Mouse (Mus musculus) stomach, embryonic 14.5 days (tissue): ENCODE data around the gene Cox6a2. TPM values are rescaled to one million over a fixed set of nuclear protein-coding genes. Genes with fewer than 3 reads are reported as not detected.

ENCODE experiments used
- ATAC-seq: fragments of 200-750 bp; cut with Nextera tagmentation; 2 replicates; pipeline ENCODE4 v1.8.0; 2017; ENCODE audit warnings: low read depth, moderate TSS enrichment; ENCODE audit not compliant: insufficient number of reproducible peaks, insufficient read depth, low FRiP score
- H3K27ac ChIP-seq: fragments of 300-500 bp; sonication (generic); 2 replicates; pipeline ENCODE4 v1.5.1; 2014; ENCODE audit warnings: mild to moderate bottlenecking, low read length, moderate library complexity, mixed read lengths
- H3K27me3 ChIP-seq: fragments of 300-500 bp; sonication (generic); 2 replicates; pipeline ENCODE4 v1.6.1; 2014; ENCODE audit warnings: low read length, control low read depth, mixed read lengths; ENCODE audit not compliant: control insufficient read depth, insufficient read depth
- H3K36me3 ChIP-seq: fragments of 300-500 bp; sonication (generic); 2 replicates; pipeline ENCODE4 v1.6.1; 2014; ENCODE audit warnings: mild to moderate bottlenecking, control low read depth, low read length, moderate library complexity, mixed read lengths; ENCODE audit not compliant: control insufficient read depth, insufficient read depth
- H3K4me1 ChIP-seq: fragments of 300-500 bp; sonication (generic); 2 replicates; pipeline ENCODE4 v1.6.1; 2014; ENCODE audit warnings: low read length, control low read depth, mixed read lengths; ENCODE audit not compliant: control insufficient read depth, insufficient read depth
- H3K4me2 ChIP-seq: fragments of 300-500 bp; sonication (generic); replicated peaks from 2 replicates; pipeline ENCODE4 v1.6.1; 2014; ENCODE audit warnings: low read depth, low read length, control low read depth
- H3K4me3 ChIP-seq: fragments of 300-500 bp; sonication (generic); 2 replicates; pipeline ENCODE4 v1.5.1; 2014; ENCODE audit warnings: low read depth, low read length, control low read depth
- H3K9ac ChIP-seq: fragments of 300-500 bp; sonication (generic); replicated peaks from 2 replicates; pipeline ENCODE4 v1.6.1; 2014; ENCODE audit warnings: low read depth, mild to moderate bottlenecking, control low read depth, low read length, moderate library complexity, mixed read lengths
- H3K9me3 ChIP-seq: fragments of 300-500 bp; sonication (generic); 2 replicates; pipeline ENCODE4 v1.6.1; 2016; ENCODE audit warnings: low read depth, low read length, control low read depth; ENCODE audit not compliant: control insufficient read depth
- WGBS: fragments of 180-500 bp; shearing (Covaris S2); extraction: QIAGEN DNeasy Blood & Tissue Kit; methylation state at CpG from one replicate; pipeline ENCODE4 v1.1.7; 2014; 5-methylcytosine and 5-hydroxymethylcytosine counted together
- polyA plus RNA-seq: library from polyadenylated mRNA; unstranded; fragments of >200 nt; fragmentation: Nextera tagmentation; extraction: Ambion mirVana; gene quantifications from 2 replicates; pipeline ENCODE4 v1.2.1, GENCODE M21; 2014

The Cox6a2 gene
- 0.41 TPM in 1 of 2 replicates, not detected in the other for polyA plus RNA-seq

GRCm38 (mm10) chr7:128206152-128206551 lies at the start of gene Cox6a2:
Gene Cox6a2 (minus strand): TSS chr7:128206387.
- Histone ChIP-seq H3K9me3 (no peaks in the 10 kb centered on the region), H3K4me3 (no peak within 1 kb of the TSS), H3K27me3 (no peaks in the 10 kb centered on the region), H3K27ac (no peak within 1 kb of the TSS), H3K4me2 (no peak within 1 kb of the TSS), H3K4me1 (no peaks in the 10 kb centered on the region), H3K9ac (no peak within 1 kb of the TSS), H3K36me3 (no peaks in the 10 kb centered on the region)
- WGBS: 77% methylated on average over 6 of the region's 6 CpGs
- no peak for ATAC-seq

GRCm38 (mm10) chr7:128255757-128256156 lies 49.6 kb upstream of the Cox6a2 start:
- Histone ChIP-seq H3K9ac (no peak overlapping the region), H3K4me2 (no peak overlapping the region), H3K36me3 (peaks cover 20% of the 10 kb centered on the region), H3K27me3 (no peaks in the 10 kb centered on the region), H3K4me1 (peaks cover 17% of the 10 kb centered on the region), H3K9me3 (no peaks in the 10 kb centered on the region), H3K4me3 (no peak overlapping the region), H3K27ac (no peak overlapping the region)
- 84% methylated on average over 5 of the region's 5 CpGs for WGBS
- no peak for ATAC-seq

GRCm38 (mm10) chr7:128254978-128255377 lies 48.8 kb upstream of the Cox6a2 start:
- Histone ChIP-seq H3K27ac (no peak overlapping the region), H3K9ac (no peak overlapping the region), H3K36me3 (peaks cover 20% of the 10 kb centered on the region), H3K9me3 (no peaks in the 10 kb centered on the region), H3K4me3 (no peak overlapping the region), H3K4me1 (peaks cover 17% of the 10 kb centered on the region), H3K27me3 (no peaks in the 10 kb centered on the region), H3K4me2 (no peak overlapping the region)
- 53% methylated on average over 2 of the region's 2 CpGs for WGBS
- no peak for ATAC-seq

GRCm38 (mm10) chr7:128252609-128253008 lies 46.4 kb upstream of the Cox6a2 start:
- H3K27me3 ChIP-seq: no peaks in the 10 kb centered on the region
- ATAC-seq: no peak
- no peak overlapping the region for H3K9ac ChIP-seq
- H3K4me3 ChIP-seq: no peak overlapping the region
- H3K4me2 ChIP-seq: peak overlapping the region; percentile 33
- peaks cover 21% of the 10 kb centered on the region for H3K4me1 ChIP-seq
- peaks cover 23% of the 10 kb centered on the region for H3K36me3 ChIP-seq
- no peak overlapping the region for H3K27ac ChIP-seq
- 11% methylated on average over 24 of the region's 24 CpGs for WGBS
- no peaks in the 10 kb centered on the region for H3K9me3 ChIP-seq

- ATAC-seq: no peak
- Histone ChIP-seq H3K9ac (no peak overlapping the region), H3K36me3 (peaks cover 23% of the 10 kb centered on the region), H3K27ac (no peak overlapping the region), H3K4me2 (peak overlapping the region; percentile 33), H3K9me3 (no peaks in the 10 kb centered on the region), H3K27me3 (no peaks in the 10 kb centered on the region), H3K4me1 (peaks cover 19% of the 10 kb centered on the region), H3K4me3 (no peak overlapping the region; the same call in 1 of the 2 replicates)
- WGBS: 48% methylated on average over 12 of the region's 12 CpGs
Measured at GRCm38 (mm10) chr7:128251946-128252345, 45.8 kb upstream of the Cox6a2 start.

GRCm38 (mm10) chr7:128249998-128250397 lies 43.8 kb upstream of the Cox6a2 start:
- ATAC-seq: no peak
- Histone ChIP-seq H3K27me3 (no peaks in the 10 kb centered on the region), H3K4me3 (no peak overlapping the region), H3K36me3 (peaks cover 26% of the 10 kb centered on the region), H3K4me1 (peaks cover 21% of the 10 kb centered on the region), H3K4me2 (no peak overlapping the region), H3K9me3 (no peaks in the 10 kb centered on the region), H3K27ac (no peak overlapping the region), H3K9ac (no peak overlapping the region)
- WGBS: 85% methylated on average over 5 of the region's 5 CpGs

- peak overlapping the region; percentile 59 for H3K9ac ChIP-seq
- H3K27me3 ChIP-seq: no peaks in the 10 kb centered on the region
- no peak for ATAC-seq
- H3K4me2 ChIP-seq: peak overlapping the region; percentile 68
- H3K9me3 ChIP-seq: no peaks in the 10 kb centered on the region
- peak overlapping the region; percentile 48 for H3K4me3 ChIP-seq
- 77% methylated on average over 10 of the region's 10 CpGs for WGBS
- peaks cover 30% of the 10 kb centered on the region for H3K36me3 ChIP-seq
- H3K4me1 ChIP-seq: peaks cover 21% of the 10 kb centered on the region
- peak overlapping the region; percentile 93; the same call in 1 of the 2 replicates for H3K27ac ChIP-seq
Measured at GRCm38 (mm10) chr7:128248081-128249042, 42.2 kb upstream of the Cox6a2 start.

GRCm38 (mm10) chr7:128247443-128247842 lies 41.3 kb upstream of the Cox6a2 start:
- Histone ChIP-seq H3K4me3 (peak overlapping the region; percentile 48), H3K27ac (peak overlapping the region; percentile 93), H3K27me3 (no peaks in the 10 kb centered on the region), H3K4me1 (peaks cover 19% of the 10 kb centered on the region), H3K9ac (peak overlapping the region; percentile 59), H3K9me3 (no peaks in the 10 kb centered on the region), H3K4me2 (peak overlapping the region; percentile 68), H3K36me3 (peaks cover 28% of the 10 kb centered on the region)
- WGBS: 2% methylated on average over 13 of the region's 13 CpGs
- peak; percentile 64 for ATAC-seq
